Mouse (Mus musculus) liver, embryonic 16.5 days (tissue): ENCODE measurements at regions not wholly inside any gene's neighbourhood (a gene's known extent, or its start where the extent isn't known, plus 50 kb on each side); places are given as distances from the start of the nearest gene placed in this dataset.

ENCODE experiments used
- ATAC-seq: fragments of 200-750 bp; cut with Nextera tagmentation; 2 replicates; pipeline ENCODE4 v1.8.0; 2017; ENCODE audit warnings: low read depth, mild to moderate bottlenecking, moderate number of reproducible peaks, moderate library complexity
- H3K27ac ChIP-seq: fragments of 300-500 bp; sonication (generic); 2 replicates; pipeline ENCODE4 v1.5.1; 2014; ENCODE audit warnings: mild to moderate bottlenecking, low read length
- H3K27me3 ChIP-seq: fragments of 300-500 bp; sonication (generic); 2 replicates; pipeline ENCODE4 v1.6.1; 2014; ENCODE audit warnings: low read depth, low read length, mixed read lengths; ENCODE audit not compliant: control insufficient read depth, insufficient read depth
- H3K36me3 ChIP-seq: fragments of 300-500 bp; sonication (generic); 2 replicates; pipeline ENCODE4 v1.6.1; 2014; ENCODE audit warnings: mild to moderate bottlenecking; ENCODE audit not compliant: control insufficient read depth, insufficient read depth
- H3K4me1 ChIP-seq: fragments of 300-500 bp; sonication (generic); 2 replicates; pipeline ENCODE4 v1.6.1; 2014; ENCODE audit warnings: low read depth, low read length, mixed read lengths; ENCODE audit not compliant: control insufficient read depth
- H3K4me2 ChIP-seq: fragments of 300-500 bp; sonication (generic); 2 replicates; pipeline ENCODE4 v1.6.1; 2014; ENCODE audit warnings: low read depth, low read length, mixed read lengths
- H3K4me3 ChIP-seq: fragments of 300-500 bp; sonication (generic); 2 replicates; pipeline ENCODE4 v1.5.1; 2014; ENCODE audit warnings: low read depth, mild to moderate bottlenecking, low read length
- H3K9ac ChIP-seq: fragments of 300-500 bp; sonication (generic); 2 replicates; pipeline ENCODE4 v1.6.1; 2014; ENCODE audit warnings: low read depth, low read length
- H3K9me3 ChIP-seq: fragments of 300-500 bp; sonication (generic); replicated peaks from 2 replicates; pipeline ENCODE4 v1.6.1; 2016; ENCODE audit warnings: low read length; ENCODE audit not compliant: control insufficient read depth
- WGBS: fragments of 180-500 bp; shearing (Covaris S2); extraction: QIAGEN DNeasy Blood & Tissue Kit; methylation state at CpG from one replicate; pipeline ENCODE4 v1.1.7; 2014; ENCODE audit not compliant: insufficient replicate concordance; 5-methylcytosine and 5-hydroxymethylcytosine counted together

DNA sequence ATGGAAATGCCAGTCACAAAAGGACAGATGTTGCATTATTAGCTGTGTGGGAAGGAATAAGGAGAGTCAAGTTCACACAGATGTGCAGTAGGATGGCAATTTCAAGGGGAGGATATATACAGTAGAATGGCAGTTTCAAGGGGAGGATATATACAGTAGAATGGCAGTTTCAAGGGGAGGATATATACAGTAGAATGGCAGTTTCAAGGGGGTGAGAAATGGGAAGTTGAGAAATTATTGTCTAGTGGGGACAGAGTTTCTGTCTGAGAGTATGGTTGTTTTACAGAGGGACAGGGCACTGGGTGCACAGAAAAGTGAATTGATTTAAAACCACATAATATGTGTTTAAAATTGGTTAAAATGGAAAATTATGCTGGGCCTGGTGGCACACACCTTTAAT is 54.8 kb upstream of the Scel start:
- Histone ChIP-seq H3K9ac (no peak overlapping the region), H3K4me2 (no peak overlapping the region)

DNA sequence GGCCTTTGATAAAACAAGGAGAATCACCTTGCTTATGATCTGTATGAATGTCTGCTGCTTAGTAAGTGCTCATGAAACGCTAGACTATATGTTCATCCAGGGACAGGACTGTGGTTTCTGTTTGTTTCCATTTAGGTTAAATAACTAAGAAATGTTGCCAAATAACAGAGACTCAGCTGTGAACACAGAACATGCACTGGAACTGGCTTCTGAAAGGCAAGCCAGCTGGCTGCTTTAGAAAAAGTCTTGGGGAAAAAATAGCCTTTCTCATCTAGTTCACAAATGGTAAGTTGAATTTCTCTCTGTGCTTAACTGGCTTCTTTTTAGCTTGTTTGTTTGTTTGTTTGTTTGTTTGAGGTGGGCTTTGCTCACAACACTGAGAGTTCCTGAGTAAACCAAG is 57.0 kb upstream of the Scel start:
- H3K27ac ChIP-seq, result no peak overlapping the region
- H3K4me1 ChIP-seq, result no peaks in the 10 kb centered on the region
- no peak overlapping the region for H3K4me3 ChIP-seq
- H3K9ac ChIP-seq, result no peak overlapping the region
- no peaks in the 10 kb centered on the region for H3K36me3 ChIP-seq
- H3K9me3 ChIP-seq, result no peaks in the 10 kb centered on the region
- no peak overlapping the region for H3K4me2 ChIP-seq
- no peaks in the 10 kb centered on the region for H3K27me3 ChIP-seq
- no peak for ATAC-seq
- WGBS, result 62% methylated on average over 1 of the region's 1 CpGs

More for the DNA sequence above, 54.8 kb upstream of the Scel start:
- H3K27ac ChIP-seq, result no peak overlapping the region
- ATAC-seq, result no peak
- H3K4me1 ChIP-seq, result no peaks in the 10 kb centered on the region
- no peaks in the 10 kb centered on the region for H3K9me3 ChIP-seq
- no peaks in the 10 kb centered on the region for H3K27me3 ChIP-seq
- no peak overlapping the region for H3K4me3 ChIP-seq
- no peaks in the 10 kb centered on the region for H3K36me3 ChIP-seq

DNA sequence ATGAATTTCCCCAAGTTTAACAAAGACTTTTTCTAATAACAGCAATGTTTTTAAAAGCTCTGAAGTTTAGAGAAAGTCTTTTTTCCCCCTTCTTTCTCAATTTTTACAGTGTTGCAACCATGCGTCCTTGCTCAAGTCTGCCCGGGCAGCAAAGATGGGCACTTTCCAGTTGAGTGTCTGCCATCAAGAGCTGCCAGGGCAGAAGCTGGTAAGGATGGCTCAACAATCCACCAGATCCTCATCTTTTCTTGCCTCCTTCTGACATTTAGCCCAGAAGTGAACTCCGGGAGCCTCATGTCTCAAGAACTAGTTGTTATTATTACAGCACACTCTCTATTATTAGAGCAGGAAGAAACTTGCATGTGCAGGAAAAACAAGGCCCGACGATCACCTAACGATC is 62.4 kb upstream of the Scel start:
- H3K36me3 ChIP-seq, result no peaks in the 10 kb centered on the region
- H3K4me1 ChIP-seq, result no peaks in the 10 kb centered on the region
- no peak overlapping the region for H3K4me2 ChIP-seq
- no peak for ATAC-seq
- no peaks in the 10 kb centered on the region for H3K27me3 ChIP-seq
- H3K4me3 ChIP-seq, result no peak overlapping the region
- no peak overlapping the region for H3K9ac ChIP-seq
- no peaks in the 10 kb centered on the region for H3K9me3 ChIP-seq
- H3K27ac ChIP-seq, result no peak overlapping the region
- 67% methylated on average over 6 of the region's 6 CpGs for WGBS

DNA sequence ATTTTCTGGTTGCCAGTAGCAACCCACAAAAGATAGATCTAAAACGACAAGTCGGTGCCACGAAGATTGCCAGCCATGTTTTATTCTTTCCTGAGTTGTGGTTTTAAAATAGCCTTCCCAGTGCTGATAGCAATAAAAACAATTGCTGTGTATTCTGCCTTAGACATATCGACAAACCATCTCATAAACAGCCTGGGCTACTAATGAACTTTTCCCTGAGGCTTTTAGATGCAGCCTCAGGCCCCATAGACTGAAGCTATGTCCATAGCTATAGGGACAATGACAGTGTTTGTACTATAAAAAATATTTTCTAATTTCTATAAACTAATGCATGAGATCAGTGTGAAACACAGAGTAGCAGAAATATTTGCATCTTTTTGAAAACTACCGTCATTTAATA is 63.7 kb upstream of the Scel start:
- H3K9ac ChIP-seq, result no peak overlapping the region
- no peak overlapping the region for H3K27ac ChIP-seq
- no peaks in the 10 kb centered on the region for H3K9me3 ChIP-seq
- no peaks in the 10 kb centered on the region for H3K4me1 ChIP-seq
- H3K4me3 ChIP-seq, result no peak overlapping the region
- H3K4me2 ChIP-seq, result no peak overlapping the region
- no peaks in the 10 kb centered on the region for H3K27me3 ChIP-seq
- ATAC-seq, result no peak
- H3K36me3 ChIP-seq, result no peaks in the 10 kb centered on the region
- WGBS, result 46% methylated on average over 5 of the region's 5 CpGs

DNA sequence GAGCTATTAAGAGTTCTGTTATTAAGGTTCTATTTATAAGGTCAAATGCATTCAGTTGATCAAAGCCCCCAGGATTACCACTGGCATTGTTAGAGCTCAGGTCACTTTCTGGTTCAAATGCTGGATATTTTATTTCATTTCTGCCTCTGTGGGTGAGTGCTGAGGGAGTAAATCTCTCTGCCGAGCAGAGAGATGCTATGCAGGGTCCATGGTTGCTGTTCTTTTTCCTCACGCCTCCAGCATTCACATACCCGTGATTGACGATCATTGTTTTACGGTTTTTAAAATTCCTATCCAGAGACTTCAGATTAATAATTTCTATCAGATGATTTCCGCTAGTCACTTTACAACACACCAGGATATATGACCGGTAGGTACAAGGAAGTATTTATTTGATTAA is 64.1 kb upstream of the Scel start:
- no peaks in the 10 kb centered on the region for H3K27me3 ChIP-seq
- no peaks in the 10 kb centered on the region for H3K36me3 ChIP-seq
- H3K4me3 ChIP-seq, result no peak overlapping the region
- no peak overlapping the region for H3K4me2 ChIP-seq
- no peaks in the 10 kb centered on the region for H3K4me1 ChIP-seq
- H3K9me3 ChIP-seq, result no peaks in the 10 kb centered on the region
- ATAC-seq, result no peak
- WGBS, result 70% methylated on average over 7 of the region's 7 CpGs
- H3K27ac ChIP-seq, result no peak overlapping the region
- H3K9ac ChIP-seq, result no peak overlapping the region

DNA sequence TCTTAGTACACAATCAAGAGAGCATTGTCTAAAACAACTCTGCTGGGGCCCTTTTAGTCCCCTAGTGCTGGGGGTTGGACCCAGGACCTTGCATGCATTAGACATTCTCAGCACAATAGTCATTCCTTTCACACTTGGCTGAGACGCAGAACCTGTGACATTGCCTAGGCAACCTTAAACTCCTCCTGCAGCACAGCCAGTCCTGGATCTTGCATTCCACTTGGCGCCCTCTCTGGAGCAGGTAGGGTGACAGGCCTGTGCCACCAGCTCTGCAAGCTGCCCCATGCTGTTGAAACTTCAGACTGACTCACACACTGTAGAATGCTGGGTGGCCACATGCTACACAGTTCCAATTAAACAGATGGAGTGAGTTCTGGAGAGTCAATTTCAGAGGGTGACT is 66.5 kb upstream of the Scel start:
- Histone ChIP-seq H3K27me3 (no peaks in the 10 kb centered on the region), H3K4me2 (no peak overlapping the region), H3K36me3 (no peaks in the 10 kb centered on the region), H3K9me3 (no peaks in the 10 kb centered on the region), H3K4me3 (no peak overlapping the region), H3K9ac (no peak overlapping the region), H3K4me1 (no peaks in the 10 kb centered on the region), H3K27ac (no peak overlapping the region)
- ATAC-seq, result no peak
- WGBS, result 54% methylated on average over 2 of the region's 2 CpGs

DNA sequence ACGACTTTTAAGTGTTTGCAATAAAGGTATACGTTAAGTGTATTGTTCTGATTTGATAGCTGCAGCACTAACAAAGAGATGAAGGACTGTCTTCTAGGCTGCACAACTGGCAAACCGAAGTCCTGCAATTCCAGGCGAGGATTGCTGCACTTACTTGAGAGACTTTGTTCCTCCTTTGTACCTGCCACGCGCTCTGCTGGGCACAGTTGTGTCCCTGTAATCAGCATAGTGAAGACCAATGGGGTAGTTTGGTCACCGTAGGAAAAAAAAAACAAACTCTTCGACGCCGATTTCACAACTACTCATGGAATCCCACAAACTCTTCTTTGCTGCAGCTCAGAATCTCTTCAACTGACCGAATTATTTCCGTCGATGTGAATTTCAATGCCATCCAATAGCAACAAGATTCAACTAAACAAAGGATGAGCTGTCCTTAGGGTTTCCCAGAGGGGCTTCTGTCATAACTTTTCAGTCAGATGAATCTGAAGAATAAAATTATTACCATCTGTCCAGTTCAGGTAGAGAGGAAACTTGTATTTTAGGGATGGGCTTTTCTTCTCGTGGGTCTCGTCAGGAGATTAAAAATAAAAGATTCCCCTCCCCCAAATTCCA is 71.6 kb upstream of the Scel start:
- no peaks in the 10 kb centered on the region for H3K27me3 ChIP-seq
- H3K4me1 ChIP-seq, result no peaks in the 10 kb centered on the region
- H3K4me2 ChIP-seq, result no peak overlapping the region
- H3K36me3 ChIP-seq, result no peaks in the 10 kb centered on the region
- no peaks in the 10 kb centered on the region for H3K9me3 ChIP-seq
- WGBS, result 65% methylated on average over 15 of the region's 15 CpGs
- no peak for ATAC-seq
- no peak overlapping the region for H3K9ac ChIP-seq
- no peak overlapping the region for H3K4me3 ChIP-seq
- H3K27ac ChIP-seq, result no peak overlapping the region

DNA sequence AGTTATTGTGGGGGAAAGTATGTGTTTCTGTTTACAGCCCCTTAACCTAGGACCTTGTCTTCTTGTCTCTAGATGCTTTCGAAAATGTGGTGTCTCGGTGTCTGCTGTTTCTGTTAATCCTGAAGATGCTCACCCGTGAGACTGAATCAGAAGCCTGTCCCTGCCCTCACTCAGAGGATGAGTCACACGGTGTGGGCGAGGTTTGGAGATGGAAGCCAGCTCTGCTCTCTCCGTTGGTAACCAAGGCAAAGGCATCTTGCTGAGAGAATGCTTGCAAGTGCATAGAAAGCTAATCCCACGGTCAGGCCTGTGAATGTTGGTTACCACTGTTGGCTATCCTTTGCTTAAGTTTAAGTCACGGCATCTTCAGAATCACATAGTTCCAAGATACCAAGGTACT is 72.9 kb upstream of the Scel start:
- no peaks in the 10 kb centered on the region for H3K27me3 ChIP-seq
- H3K9me3 ChIP-seq, result no peaks in the 10 kb centered on the region
- no peaks in the 10 kb centered on the region for H3K4me1 ChIP-seq
- WGBS, result 69% methylated on average over 8 of the region's 8 CpGs
- no peak overlapping the region for H3K4me2 ChIP-seq
- H3K27ac ChIP-seq, result no peak overlapping the region
- H3K4me3 ChIP-seq, result no peak overlapping the region
- H3K9ac ChIP-seq, result no peak overlapping the region
- ATAC-seq, result no peak
- no peaks in the 10 kb centered on the region for H3K36me3 ChIP-seq

DNA sequence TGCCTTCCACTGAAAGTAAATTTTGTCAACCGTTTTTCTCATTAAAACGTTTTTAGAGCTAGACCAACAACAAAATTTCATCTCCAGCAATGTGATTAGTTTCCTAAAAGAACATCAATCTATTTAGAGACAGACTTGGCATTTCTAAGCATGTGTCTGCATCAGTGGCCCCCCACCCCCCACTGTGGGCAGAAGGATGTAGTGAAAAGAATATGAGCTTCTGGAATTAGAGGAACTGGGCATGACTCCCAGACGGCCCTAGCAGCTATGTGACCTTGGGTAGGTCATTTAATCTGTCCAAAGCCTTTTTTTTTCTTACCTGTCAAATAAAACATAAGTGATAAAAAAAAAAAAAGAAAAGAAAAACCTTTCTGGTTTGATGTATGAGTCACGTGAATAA is 78.9 kb upstream of the Scel start:
- Histone ChIP-seq H3K27me3 (no peaks in the 10 kb centered on the region), H3K36me3 (no peaks in the 10 kb centered on the region), H3K4me2 (no peak overlapping the region), H3K9ac (no peak overlapping the region), H3K9me3 (no peaks in the 10 kb centered on the region), H3K4me1 (no peaks in the 10 kb centered on the region), H3K4me3 (no peak overlapping the region), H3K27ac (no peak overlapping the region)
- 45% methylated on average over 4 of the region's 4 CpGs for WGBS
- no peak for ATAC-seq

DNA sequence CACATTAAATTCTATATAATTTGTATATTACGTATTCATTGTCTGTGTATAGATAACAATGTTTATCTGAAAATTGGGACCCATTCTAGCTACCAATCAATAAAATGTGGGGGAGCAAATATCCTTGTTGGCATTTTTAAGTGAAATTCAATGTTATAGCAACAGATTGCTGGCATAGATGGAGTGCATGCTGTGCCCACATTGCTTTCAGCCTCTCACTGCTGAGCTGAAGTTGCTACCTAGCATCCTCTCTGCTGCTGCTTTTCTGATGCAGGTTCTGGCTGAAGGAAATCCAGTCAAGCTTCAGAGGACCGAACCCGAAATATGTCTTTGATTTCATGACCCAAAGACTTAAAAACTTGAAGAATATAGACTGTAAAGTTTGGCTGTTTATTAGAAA is 80.0 kb upstream of the Scel start:
- Histone ChIP-seq H3K9me3 (no peaks in the 10 kb centered on the region), H3K27ac (no peak overlapping the region), H3K36me3 (no peaks in the 10 kb centered on the region), H3K27me3 (no peaks in the 10 kb centered on the region), H3K4me1 (no peaks in the 10 kb centered on the region), H3K4me3 (no peak overlapping the region), H3K9ac (no peak overlapping the region), H3K4me2 (no peak overlapping the region)
- WGBS, result 59% methylated on average over 3 of the region's 3 CpGs
- ATAC-seq, result no peak
